Mouse (Mus musculus): ENCODE results near the gene Ankrd24.
"Not testable (repeated sequence)": the region's sequence is repeated elsewhere in the genome, so short reads cannot be mapped to it uniquely, and the experiment has no call there.

Ankrd24 gene

GRCm38 (mm10) chr10:81644162-81644561 lies 15.8 kb downstream of the Ankrd24 start:
- no peak for DNase-seq (ENCODE audit: low read depth, low spot score)

DNA sequence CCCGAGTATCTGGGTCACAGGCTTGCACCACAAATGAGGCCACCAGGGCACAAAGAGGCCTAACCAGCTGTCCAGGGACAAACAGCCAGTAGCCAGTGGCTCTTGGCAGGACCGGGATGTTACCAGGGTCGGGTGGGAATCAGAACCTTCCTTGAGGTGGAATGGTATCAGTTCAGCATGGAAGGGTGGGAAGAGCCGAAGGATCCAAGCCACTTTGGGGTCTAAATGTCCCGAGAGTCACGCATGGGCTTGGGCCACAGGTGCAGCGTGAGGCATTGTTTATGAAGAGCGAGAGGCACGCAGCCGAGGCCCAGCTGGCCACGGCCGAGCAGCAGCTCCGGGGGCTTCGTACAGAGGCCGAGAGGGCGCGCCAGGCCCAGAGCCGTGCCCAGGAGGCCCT lies 16.4 kb downstream of the Ankrd24 start:
- DNase-seq (ENCODE audit: low read depth, low spot score) = no peak

DNA sequence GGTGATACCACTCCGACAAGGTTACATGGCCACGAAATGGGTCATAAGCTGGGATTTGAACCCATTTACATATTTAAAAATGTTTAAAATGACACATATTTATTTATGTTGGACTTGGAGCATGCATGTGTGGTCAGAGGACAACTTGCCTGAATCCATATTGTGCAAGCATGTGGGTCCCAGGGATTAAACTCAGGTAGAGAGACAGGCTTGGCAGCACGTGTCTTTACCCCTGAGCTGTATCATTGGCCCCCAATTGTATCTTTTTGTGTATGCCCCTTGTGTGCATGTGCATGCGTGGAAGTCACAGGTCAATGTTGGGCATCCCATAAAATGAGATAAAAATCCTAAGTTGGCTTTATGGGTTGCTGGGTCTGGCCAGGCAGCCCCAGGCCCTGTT lies 17.1 kb downstream of the Ankrd24 start:
- no peak for DNase-seq (ENCODE audit: low read depth, low spot score)

DNA sequence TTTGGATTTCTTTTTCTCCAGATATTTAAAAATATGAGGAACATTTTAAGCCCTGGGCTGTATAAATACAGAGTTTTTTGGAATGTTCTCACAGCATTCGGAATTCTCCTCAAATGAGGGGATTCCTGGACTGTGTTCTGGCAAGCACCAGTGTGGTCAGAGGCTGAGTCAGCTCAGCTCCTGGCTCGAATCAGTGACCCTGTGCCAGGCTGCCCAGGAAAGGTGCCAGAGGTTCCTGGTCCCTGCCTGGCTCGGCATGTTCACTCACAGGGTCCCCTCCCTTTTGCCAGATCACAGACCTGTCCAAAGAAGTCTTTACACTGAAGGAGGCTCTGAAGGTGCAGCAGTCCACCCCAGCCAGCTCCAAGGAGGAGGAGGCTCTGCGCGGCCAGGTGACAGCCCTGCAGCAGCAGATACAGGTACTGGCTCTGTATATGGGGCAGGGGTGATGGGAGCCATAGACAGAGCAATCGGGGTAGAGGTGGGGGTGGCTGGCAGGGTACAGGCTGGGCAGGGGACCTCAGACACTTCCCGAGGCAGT lies 17.7 kb downstream of the Ankrd24 start:
- no peak for DNase-seq (ENCODE audit: low read depth, low spot score)

GRCm38 (mm10) chr10:81648803-81649775 lies 20.7 kb downstream of the Ankrd24 start, which contains the start of gene Gm10778:
Gene Gm10778, plus strand, starts transcription at chr10:81649059.
- peak; percentile 83 for DNase-seq (ENCODE audit: low read depth, low spot score)

DNA sequence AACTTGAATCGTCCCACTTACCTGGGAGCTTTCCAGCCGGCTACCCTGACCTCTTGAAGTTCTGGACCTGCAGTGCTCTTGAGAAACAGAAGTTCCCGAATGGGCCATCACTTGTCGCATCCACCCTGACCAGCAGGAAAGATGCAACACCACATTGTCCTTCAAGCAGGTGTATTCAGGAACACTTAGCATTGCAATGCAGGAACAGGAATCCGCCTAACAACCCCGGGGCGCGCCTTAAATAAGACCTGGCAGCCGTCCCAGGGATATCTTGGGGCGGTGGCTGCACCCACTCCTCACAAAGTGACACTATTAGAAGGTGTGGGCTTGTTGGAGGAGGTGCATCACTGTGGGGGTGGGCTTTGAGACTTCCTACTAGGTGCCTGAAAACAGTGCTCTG lies 26.8 kb downstream of the Ankrd24 start:
- DNase-seq (ENCODE audit: low read depth, low spot score) = no peak

DNA sequence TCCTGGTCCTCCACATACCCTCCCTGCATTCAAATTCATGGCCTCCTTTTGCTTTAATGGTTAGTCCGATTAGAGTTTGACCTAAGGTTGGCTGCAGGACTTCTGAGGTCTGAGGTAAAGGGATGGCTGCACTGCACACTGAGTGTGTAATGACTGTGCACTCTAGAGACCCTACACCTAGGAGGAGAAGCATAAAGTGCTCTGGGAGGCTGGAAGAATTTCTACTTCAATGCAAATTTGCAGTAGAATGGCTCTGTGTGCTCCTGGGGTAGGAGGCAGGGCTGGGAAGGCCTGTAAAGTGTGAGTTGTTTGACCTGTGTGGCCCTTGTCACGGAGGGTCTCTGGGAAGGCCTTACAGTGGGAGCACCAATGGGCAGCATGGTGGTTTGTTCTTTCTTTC lies 27.8 kb downstream of the Ankrd24 start:
- no peak for DNase-seq (ENCODE audit: low read depth, low spot score)

DNA sequence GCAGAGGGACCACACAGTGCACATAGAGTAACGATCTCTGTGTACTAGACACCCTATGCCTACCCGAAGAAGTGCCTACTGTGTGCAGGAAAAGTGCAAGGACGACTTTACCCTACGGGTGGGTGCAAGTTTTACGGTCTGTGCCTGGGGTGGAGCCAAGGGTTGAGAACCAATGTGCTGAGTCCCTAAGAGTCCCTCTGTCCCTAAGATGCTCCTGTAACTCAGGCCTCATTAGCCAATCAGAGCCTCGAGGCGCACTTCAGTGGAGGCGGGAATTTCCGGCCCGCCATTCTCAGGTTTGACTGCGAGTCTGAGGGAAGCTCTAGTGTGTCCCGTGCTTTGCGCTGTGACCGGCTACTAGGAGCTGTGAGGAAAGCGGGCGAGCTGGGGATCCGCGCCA lies 58.8 kb downstream of the Ankrd24 start:
- not testable (repeated sequence) for DNase-seq (ENCODE audit: low read depth, low spot score)
